Mouse (Mus musculus): ENCODE results near the gene Selenon.

Gene Selenon

GRCm38 (mm10) chr4:134542726-134543125 is 9.2 kb downstream of the Selenon start:
- DNase-seq, result no peak

DNA sequence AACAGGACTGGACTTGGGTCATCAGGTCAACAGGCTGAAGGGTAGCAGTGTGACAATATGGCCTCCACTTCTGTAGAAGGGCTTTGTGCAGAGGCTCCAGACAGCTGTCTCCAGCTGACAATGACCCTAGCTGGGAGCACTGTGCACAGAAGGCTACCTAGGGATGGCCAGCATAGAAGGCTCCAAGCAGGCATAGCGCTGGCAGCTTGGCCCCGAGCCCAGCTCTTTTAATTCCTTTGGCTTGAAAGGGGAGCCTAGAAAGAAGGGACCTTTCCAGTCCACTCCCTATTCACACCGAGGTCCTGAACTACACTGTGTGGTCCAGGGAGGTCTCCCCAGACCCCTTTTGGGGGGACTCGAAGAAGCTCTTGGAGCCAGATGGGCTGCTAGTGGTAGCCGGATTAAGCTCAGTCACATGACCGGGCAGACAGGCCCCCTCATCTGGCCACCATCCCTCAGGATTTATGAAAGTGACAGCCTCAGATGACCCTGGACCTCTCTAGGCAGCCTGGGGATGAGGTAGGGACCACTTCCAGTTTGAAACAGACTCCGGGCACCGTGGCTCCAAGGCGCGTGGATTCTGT is 12.9 kb downstream of the Selenon start:
- DNase-seq, result no peak

DNA sequence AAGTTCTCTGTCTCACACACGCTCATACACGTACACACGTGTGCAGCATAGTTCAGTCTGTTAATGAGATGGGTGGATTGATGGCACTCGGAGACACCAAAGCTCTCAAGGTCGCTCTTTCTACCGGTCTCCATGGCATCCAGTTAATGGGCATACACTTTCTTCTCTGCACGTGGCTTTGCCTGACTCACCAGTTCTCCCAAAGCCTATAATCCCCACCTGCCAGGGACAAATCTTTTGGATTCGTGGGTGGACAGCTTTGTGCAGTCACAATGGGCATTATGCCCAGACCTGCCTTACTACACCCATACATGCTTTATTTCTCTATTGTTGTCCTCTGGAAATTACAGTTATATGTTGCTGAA is 16.2 kb downstream of the Selenon start:
- DNase-seq, result peak; percentile 52

- DNase-seq, result peak; percentile 98
Observed at GRCm38 (mm10) chr4:134534932-134535786, 16.8 kb downstream of the Selenon start, which contains the start of gene Mtfr1l. Gene Mtfr1l, minus strand, starts transcription at chr4:134535387.

GRCm38 (mm10) chr4:134534124-134534886 is 17.7 kb downstream of the Selenon start:
- peak; percentile 54 for DNase-seq

GRCm38 (mm10) chr4:134533421-134533820 is 18.5 kb downstream of the Selenon start:
- DNase-seq, result no peak

DNA sequence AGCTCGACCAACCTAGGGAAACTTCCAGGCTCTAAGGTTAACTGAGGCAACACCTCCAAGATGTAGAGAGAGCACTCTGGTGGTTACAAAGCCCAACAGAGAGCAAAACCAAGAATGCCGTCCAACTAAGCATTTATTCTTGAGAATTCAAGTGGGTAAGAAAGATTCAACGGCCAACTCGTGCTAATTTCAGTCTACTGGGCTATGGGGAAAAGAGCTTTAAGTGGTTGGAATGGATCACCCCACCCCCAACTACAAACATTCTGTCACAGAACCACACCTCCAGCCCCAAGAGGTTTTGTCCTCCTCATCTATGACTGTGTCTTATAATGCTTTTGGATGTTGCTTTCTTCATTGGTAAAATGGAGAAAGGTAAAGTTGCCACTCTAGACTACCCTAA is 19.0 kb downstream of the Selenon start:
- no peak for DNase-seq

GRCm38 (mm10) chr4:134526220-134526619 is 25.7 kb downstream of the Selenon start:
- no peak for DNase-seq

DNA sequence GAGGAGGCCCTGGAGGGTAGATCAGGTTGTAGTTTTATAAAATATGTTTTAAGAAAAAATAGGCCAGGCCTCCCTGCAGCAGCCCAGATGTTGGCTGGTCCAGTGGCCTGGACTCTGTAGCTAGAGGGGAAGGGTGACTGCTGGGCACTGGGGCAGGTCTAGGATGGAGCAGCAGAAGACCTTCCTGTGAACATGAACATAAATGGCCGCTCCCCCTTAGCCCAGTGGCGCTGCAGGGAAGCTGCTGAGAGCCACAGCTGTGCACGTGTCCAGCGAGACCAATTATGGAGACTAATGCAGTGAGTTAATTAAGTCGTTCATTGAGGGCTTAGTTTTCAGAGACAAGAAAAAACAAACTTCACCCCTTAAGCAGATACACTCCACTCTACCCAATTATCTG is 26.2 kb downstream of the Selenon start:
- DNase-seq, result no peak

DNA sequence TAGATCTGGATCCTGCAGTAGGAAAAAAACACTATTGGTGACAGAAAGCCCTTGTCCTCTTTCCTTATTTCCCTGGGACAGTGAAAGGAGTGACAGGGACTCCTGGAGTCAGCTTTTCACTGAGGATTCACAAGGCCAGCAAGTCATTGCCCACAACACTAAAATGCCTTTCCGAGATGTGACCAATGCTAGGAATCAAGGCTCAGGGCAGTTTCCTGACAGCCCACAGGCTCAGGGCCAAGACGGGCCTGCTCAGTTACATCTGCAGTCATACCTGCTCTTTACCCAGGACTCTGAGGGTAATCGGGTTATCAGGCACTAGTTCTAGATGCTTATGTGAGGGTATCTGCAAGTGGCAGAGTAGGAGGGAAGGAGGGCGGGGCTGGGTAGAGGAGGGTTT is 28.5 kb downstream of the Selenon start:
- DNase-seq, result no peak

- DNase-seq, result no peak
Observed at GRCm38 (mm10) chr4:134519281-134519680, 32.7 kb downstream of the Selenon start.

DNA sequence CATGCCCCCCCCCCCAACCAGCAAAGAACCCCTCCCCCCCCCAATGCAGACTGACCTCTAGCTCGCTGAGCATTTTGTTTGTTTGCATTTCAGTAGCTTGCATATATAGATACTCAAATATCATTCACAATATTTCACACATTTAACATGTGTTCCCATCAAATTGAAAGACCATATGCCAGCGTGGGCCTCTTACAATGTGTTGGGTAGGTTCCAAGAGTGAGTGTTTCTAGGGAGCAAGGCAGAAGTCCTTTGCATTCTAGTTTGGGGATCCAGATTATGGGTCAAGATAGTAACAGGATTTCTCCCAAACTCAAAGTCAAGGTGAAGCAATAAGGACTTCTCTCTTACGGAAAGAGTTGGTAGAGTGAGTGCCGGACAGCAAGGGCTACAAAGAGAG is 33.4 kb downstream of the Selenon start:
- DNase-seq, result no peak

GRCm38 (mm10) chr4:134517719-134518118 is 34.2 kb downstream of the Selenon start:
- peak; percentile 36 for DNase-seq

DNA sequence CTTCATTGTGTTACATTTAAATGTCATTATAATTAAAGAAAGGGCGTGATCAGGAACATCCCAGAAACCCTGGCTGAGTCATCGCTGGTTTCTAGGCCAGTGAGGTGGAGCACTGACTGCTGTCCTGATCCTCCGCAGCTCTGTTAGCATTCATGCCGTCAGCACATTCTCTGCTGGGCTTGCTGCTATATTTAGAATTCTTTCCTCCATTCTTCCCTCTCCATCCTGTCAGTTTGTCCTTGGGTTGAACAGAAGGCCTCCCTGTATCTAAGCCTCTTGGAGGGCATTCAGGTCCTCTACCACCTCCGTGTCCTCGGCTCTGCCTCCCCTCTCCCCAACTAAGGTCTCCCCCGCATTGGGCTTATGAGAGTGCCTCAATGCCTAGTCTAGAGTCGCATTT is 35.0 kb downstream of the Selenon start:
- DNase-seq, result peak; percentile 48

DNA sequence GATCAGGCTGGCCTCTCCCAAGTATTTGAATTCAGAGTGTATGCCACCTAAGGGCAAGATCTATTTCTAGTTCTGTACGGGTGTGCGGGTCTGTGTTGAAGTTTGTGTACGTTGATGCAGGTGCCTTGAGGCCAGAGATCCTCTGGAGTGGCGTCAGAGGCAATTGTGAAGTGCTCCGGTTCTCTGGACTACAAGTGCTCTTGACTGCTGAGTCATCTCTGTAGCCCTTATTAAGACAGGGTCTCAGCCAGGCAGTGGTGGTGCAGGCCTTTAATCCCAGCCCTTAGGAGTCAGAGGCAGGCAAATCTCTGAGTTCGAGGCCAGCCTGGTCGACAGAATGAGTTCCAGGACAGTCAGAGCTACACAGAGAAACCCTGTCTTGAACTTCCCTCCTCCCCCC is 36.4 kb downstream of the Selenon start:
- DNase-seq, result no peak

- no peak for DNase-seq
Observed at GRCm38 (mm10) chr4:134514309-134514930, 37.5 kb downstream of the Selenon start.

GRCm38 (mm10) chr4:134512798-134513197 is 39.2 kb downstream of the Selenon start:
- DNase-seq, result no peak

GRCm38 (mm10) chr4:134511730-134512129 is 40.2 kb downstream of the Selenon start:
- DNase-seq, result no peak

- DNase-seq, result peak; percentile 81
Observed at GRCm38 (mm10) chr4:134510845-134511411, 41.0 kb downstream of the Selenon start, which contains the start of gene Aunip. Gene Aunip, plus strand, starts transcription at chr4:134510999.

DNA sequence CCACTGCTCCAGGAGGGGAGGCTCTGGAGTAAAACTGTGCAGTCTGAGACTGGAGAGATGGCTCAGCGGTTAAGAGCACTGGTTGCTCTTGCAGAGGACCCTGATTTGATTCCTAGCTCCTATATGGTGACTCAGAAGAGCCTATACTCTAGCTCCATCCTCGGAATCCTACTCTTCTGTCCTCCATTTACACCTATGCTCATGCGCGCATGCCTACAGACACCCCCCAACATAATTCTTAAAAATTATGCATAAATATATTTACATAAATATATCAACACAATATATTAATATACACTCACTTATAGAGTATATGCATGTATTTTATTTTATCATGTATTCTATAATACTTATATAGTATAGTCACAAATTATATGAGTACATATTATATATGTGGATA is 41.6 kb downstream of the Selenon start:
- DNase-seq, result no peak

GRCm38 (mm10) chr4:134506713-134507112 is 45.3 kb downstream of the Selenon start:
- DNase-seq, result no peak

DNA sequence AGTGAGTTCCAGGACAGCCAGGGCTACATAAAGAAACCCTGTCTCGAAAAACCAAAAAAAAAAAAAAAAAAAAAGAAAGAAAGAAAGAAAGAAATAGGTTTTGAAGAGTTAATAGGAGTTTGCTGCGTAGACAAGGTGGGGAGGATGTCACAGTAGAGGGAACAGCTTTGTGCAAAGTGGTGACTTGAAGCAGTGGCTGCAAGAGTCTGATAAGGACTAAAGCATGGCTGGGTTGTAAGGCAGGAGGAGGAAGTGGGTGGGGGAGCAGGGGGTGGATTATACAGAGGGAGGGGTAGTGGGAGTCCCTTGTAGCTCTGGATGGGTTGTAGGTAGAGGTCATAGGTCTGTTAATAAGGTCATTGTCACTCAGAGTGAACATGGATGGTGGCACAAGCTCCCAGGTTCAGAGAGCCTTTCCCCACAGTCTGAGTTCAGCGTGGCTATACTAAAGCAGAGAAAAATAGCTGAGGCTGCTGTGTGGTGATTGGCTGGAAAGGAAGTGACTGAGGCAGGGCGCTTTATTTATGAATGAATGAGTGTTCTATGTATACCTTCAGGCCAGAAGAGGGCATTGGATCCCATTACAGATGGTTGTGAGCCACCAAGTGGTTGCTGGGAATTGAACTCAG is 45.9 kb downstream of the Selenon start:
- no peak for DNase-seq

All from right cerebral cortex, postnatal 25 days (tissue).